Mouse (Mus musculus): Measurements from ENCODE around the gene Mnd1.

- TF ChIP-seq POLR2A (IDR thresholded peaks at IDR 0.05; ENCODE audit: control insufficient read depth, extremely low read depth, insufficient read depth, low read length, poor library complexity) (no peak), CTCF (IDR thresholded peaks at IDR 0.05; ENCODE audit: borderline replicate concordance, control insufficient read depth, extremely low read depth, insufficient read depth, low read length, poor library complexity) (no peak)
Measured at GRCm38 (mm10) chr3:84068831-84069709, 86.5 kb downstream of the Mnd1 start.
